Mouse (Mus musculus): ENCODE measurements around the gene Tnnc1. TPM values are rescaled to one million over a fixed set of nuclear protein-coding genes. Genes with fewer than 3 reads are reported as not detected.

Gene Tnnc1
- total RNA-seq, 2 experiments from 2014 or later = 137 to 627 TPM

GRCm38 (mm10) chr14:31183541-31183940, 24.6 kb upstream of the Tnnc1 start:
- DNase-seq = no peak

GRCm38 (mm10) chr14:31184195-31184594, 23.9 kb upstream of the Tnnc1 start:
- no peak for DNase-seq

- no peak for DNase-seq
Measured at GRCm38 (mm10) chr14:31186656-31187055, 21.5 kb upstream of the Tnnc1 start.

- no peak for DNase-seq
Measured at GRCm38 (mm10) chr14:31188771-31189181, 19.3 kb upstream of the Tnnc1 start.

GRCm38 (mm10) chr14:31189348-31189747, 18.8 kb upstream of the Tnnc1 start:
- no peak for DNase-seq

- DNase-seq = no peak
Measured at GRCm38 (mm10) chr14:31191936-31192335, 16.2 kb upstream of the Tnnc1 start.

- DNase-seq = no peak
Measured at GRCm38 (mm10) chr14:31193791-31194190, 14.3 kb upstream of the Tnnc1 start.

- no peak for DNase-seq
Measured at GRCm38 (mm10) chr14:31194441-31194840, 13.7 kb upstream of the Tnnc1 start.

- DNase-seq = peak; percentile 86
Measured at GRCm38 (mm10) chr14:31194891-31195513, 13.1 kb upstream of the Tnnc1 start.

GRCm38 (mm10) chr14:31195521-31195920, 12.6 kb upstream of the Tnnc1 start:
- DNase-seq = no peak

GRCm38 (mm10) chr14:31195968-31196367, 12.1 kb upstream of the Tnnc1 start:
- DNase-seq = no peak

GRCm38 (mm10) chr14:31197547-31198516, 10.3 kb upstream of the Tnnc1 start:
- DNase-seq = peak; percentile 59

- DNase-seq = no peak
Measured at GRCm38 (mm10) chr14:31199599-31199998, 8.5 kb upstream of the Tnnc1 start.

GRCm38 (mm10) chr14:31200038-31200437, 8.1 kb upstream of the Tnnc1 start:
- DNase-seq = no peak

GRCm38 (mm10) chr14:31204844-31205243, 3.3 kb upstream of the Tnnc1 start:
- DNase-seq = no peak

- DNase-seq = no peak
Measured at GRCm38 (mm10) chr14:31205244-31205561, 2.9 kb upstream of the Tnnc1 start.

GRCm38 (mm10) chr14:31205562-31206467, 2.3 kb upstream of the Tnnc1 start:
- peak; percentile 40 for DNase-seq

GRCm38 (mm10) chr14:31206472-31206981, 1.6 kb upstream of the Tnnc1 start:
- peak; percentile 94 for DNase-seq

GRCm38 (mm10) chr14:31207070-31207830, 862 bp upstream of the Tnnc1 start:
- DNase-seq = no peak

- no peak for DNase-seq
Measured at GRCm38 (mm10) chr14:31209133-31209557, 1.0 kb downstream of the Tnnc1 start.

GRCm38 (mm10) chr14:31211854-31212253, 3.7 kb downstream of the Tnnc1 start:
- no peak for DNase-seq
